Mouse (Mus musculus): Measurements from ENCODE around the gene Gm5141. TPM values are rescaled to one million over a fixed set of nuclear protein-coding genes. Genes with fewer than 3 reads are reported as not detected.

Gm5141 gene
- polyA plus RNA-seq (2017; shearing (Covaris generic)) = 1 to 10 TPM; 2.2 to 5.7 TPM

DNA sequence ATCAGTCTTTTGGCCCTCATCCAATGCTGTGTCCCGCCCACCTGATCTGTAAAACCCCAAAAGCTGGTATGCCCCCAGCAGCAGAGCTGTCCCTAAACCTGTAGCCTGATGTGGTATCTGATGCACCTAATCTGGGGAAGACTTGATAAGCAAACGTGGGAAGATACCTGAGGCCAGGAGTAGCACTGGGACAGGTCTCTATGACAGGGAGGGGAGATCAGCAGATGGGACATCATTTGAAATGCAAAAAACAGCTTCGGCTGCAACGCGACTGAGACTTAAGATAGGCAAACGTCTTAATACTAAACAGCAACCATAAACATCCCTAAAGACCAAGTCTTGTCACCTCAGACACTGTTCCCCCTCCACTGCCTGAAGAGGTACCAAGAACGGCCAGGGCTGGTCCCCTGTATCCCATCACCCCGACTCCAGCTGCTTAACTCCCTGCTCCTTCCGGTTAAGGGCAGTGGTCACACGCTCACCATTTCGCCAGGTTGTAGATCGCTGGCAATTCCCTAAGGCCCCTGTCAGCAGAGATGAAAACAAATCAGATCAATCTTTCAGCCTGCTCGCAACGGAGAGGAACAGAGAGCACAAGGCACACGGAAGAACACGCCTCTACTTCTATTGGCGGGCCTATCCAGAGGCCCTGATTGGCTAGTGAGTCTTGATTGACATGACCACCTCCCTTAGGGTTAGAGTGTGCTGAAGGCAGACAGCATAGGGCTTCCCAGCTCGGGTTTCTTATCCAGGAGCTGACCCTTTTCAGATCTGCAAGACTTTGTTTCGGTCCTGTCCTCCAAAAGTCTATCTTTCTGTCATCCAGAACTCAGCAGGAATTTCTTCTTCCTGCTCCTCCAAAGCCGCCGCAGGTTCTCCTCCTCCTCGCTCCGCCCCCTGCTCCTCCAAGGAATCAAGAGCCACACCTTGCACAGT, at the start of gene Gm5141:
Gene Gm5141, minus strand, starts transcription at position 610 of the 936 bp plus-strand sequence.

DNA sequence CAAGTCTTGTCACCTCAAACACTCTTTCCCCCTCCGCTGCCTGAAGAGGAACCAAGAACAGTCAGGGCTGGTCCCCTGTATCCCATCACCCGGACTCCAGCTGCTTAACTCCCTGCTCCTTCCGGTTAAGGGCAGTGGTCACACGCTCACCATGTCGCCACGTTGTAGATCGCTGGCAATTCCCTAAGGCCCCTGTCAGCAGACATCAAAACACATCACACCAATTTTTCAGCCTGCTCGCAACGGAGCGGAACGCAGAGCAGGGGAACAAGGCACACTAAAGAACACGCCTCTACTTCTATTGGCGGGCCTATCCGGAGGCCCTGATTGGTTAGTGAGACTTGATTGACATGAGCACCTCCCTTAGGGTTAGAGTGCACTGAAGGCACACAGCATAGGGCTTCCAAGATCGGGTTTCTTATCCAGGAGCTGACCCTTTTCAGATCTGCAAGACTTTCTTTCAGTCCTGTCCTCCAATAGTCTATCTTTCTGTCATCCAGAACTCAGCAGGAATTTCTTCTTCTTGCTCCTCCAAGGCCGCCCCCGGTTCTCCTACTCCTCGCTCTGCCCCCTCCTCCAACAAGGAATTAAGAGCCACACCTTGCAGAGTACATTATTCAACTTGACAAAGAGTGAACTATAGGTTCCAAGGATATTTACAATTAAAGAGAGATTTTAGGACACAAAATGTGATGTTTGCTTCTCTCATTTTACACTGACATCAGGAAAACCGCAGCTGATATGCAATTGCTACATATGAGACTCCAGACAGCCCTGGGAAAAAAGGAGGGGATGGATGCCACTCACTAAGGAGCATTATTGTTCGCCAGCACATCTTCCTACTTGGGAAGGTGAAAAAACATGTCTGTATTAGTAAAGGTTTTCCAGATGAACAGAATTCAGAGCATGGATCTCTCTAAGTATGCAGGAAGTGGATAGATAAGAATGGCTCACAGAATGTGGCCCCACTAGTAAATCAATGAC, 24.9 kb downstream of the Gm5141 start, which contains the start of gene Platr25:
Gene Platr25, minus strand, starts transcription at position 278 of the 984 bp plus-strand sequence.

Other genes with a start within 250 kb of the Gm5141 start
- under 1 TPM in 1 of 2 experiments, not detected in 1; 0.18 TPM for gene Zfp935, start 227.3 kb downstream of the Gm5141 start, polyA plus RNA-seq (2017; shearing (Covaris generic))
- 10 to 100 TPM in 1 of 2 experiments, 1 to 10 TPM in 1; 7.8 to 14.7 TPM for gene Zfp934, start 214.6 kb downstream of the Gm5141 start, polyA plus RNA-seq (2017; shearing (Covaris generic))
- gene 6720489N17Rik, start 161.6 kb downstream of the Gm5141 start, polyA plus RNA-seq (2017; shearing (Covaris generic)) = 1 to 10 TPM; 2.6 to 4.7 TPM
- 10 to 100 TPM; 11.9 to 15.8 TPM for gene Platr25, start 25.1 kb downstream of the Gm5141 start, polyA plus RNA-seq (2017; shearing (Covaris generic))
- gene Fbp2, start 72.6 kb upstream of the Gm5141 start, polyA plus RNA-seq (2017; shearing (Covaris generic)) = under 1 TPM; 0.28 to 0.41 TPM
- gene Fbp1, start 102.5 kb upstream of the Gm5141 start, polyA plus RNA-seq (2017; shearing (Covaris generic)) = under 1 TPM in 1 of 2 experiments, not detected in 1; 0.28 TPM
- gene 2010111I01Rik, start 179.1 kb upstream of the Gm5141 start, polyA plus RNA-seq (2017; shearing (Covaris generic)) = 100 to 1,000 TPM; 147 to 221 TPM

All from inflammation-experienced regulatory T-cells (primary cell).